Mouse (Mus musculus): ENCODE results near the gene Cd274. TPM values are rescaled to one million over a fixed set of nuclear protein-coding genes. Genes with fewer than 3 reads are reported as not detected.

Gene Cd274
- total and polyA plus RNA-seq, 3 experiments, result 6.7 to 15.9 (median 7.4) TPM

- TF ChIP-seq MEF2A (IDR thresholded peaks at IDR 0.05; ENCODE audit: borderline replicate concordance, low read depth, low read length), result peak; percentile 30; the same call in 1 of the 2 replicates
- TF ChIP-seq GABPA (IDR thresholded peaks at IDR 0.05; ENCODE audit: insufficient replicate concordance, low read depth, low read length), result no peak
- no peak for TF ChIP-seq ZNF384 (IDR thresholded peaks at IDR 0.05; ENCODE audit: low read depth, low read length)
- peak; percentile 63; the same call in 1 of the 2 replicates for TF ChIP-seq UBTF (IDR thresholded peaks at IDR 0.05; ENCODE audit: low read depth, low read length)
- TF ChIP-seq MAX (IDR thresholded peaks at IDR 0.05; ENCODE audit: low read length), result no peak
- no peak for TF ChIP-seq NRF1 (IDR thresholded peaks at IDR 0.05; ENCODE audit: low read depth, low read length)
- TF ChIP-seq USF2 (conservative IDR thresholded peaks at IDR 0.05; ENCODE audit: low read depth, low read length), result no peak
- no peak for TF ChIP-seq MYC (IDR thresholded peaks at IDR 0.05; ENCODE audit: low read depth, low read length)
- TF ChIP-seq ETS1 (conservative IDR thresholded peaks at IDR 0.05; ENCODE audit: low read depth, low read length), result peak; percentile 76; the same call in 1 of the 2 replicates
- TF ChIP-seq SMC3 (IDR thresholded peaks at IDR 0.05; ENCODE audit: low read depth, low read length), result no peak; the same call in 1 of the 2 replicates
- TF ChIP-seq USF1 (IDR thresholded peaks at IDR 0.05; ENCODE audit: low read depth, low read length), result no peak
- TF ChIP-seq JUN (IDR thresholded peaks at IDR 0.05; ENCODE audit: insufficient read depth, low read depth, low read length), result no peak
- TF ChIP-seq SIN3A (IDR thresholded peaks at IDR 0.05; ENCODE audit: low read length), result peak; percentile 46; the same call in 1 of the 2 replicates
- TF ChIP-seq JUND (conservative IDR thresholded peaks at IDR 0.05; ENCODE audit: low read depth, low read length), result no peak
- peak; percentile 32; the same call in 1 of the 2 replicates for TF ChIP-seq RCOR1 (conservative IDR thresholded peaks at IDR 0.05; ENCODE audit: low read depth, low read length)
- TF ChIP-seq ZMIZ1 (IDR thresholded peaks at IDR 0.05; ENCODE audit: low read depth, low read length), result no peak
- no peak for TF ChIP-seq CTCF (conservative IDR thresholded peaks at IDR 0.05 in 1 of 2, IDR thresholded peaks at IDR 0.05 in 1 of 2; ENCODE audit: low read depth in 2 of 2, low read length in 2 of 2)
- no peak for TF ChIP-seq MAFK (IDR thresholded peaks at IDR 0.05; ENCODE audit: insufficient replicate concordance, low read length)
- TF ChIP-seq ELF1 (IDR thresholded peaks at IDR 0.05; ENCODE audit: low read depth, low read length), result 0 out of 2 replicates have a peak, but pooled peaks have one; percentile 21
- TF ChIP-seq RAD21 (IDR thresholded peaks at IDR 0.05; ENCODE audit: low read depth, low read length), result no peak
- TF ChIP-seq POLR2A (IDR thresholded peaks at IDR 0.05; ENCODE audit: low read depth, low read length), result no peak
- TF ChIP-seq ZKSCAN1 (IDR thresholded peaks at IDR 0.05; ENCODE audit: borderline replicate concordance, low read depth, low read length), result no peak
- peak; percentile 20; the same call in 1 of the 2 replicates for TF ChIP-seq EP300 (IDR thresholded peaks at IDR 0.05; ENCODE audit: low read length)
- no peak for TF ChIP-seq CHD2 (IDR thresholded peaks at IDR 0.05; ENCODE audit: low read length)
- TF ChIP-seq POLR2AphosphoS2 (IDR thresholded peaks at IDR 0.05; ENCODE audit: low read depth, low read length), result no peak
- TF ChIP-seq TCF12 (IDR thresholded peaks at IDR 0.05; ENCODE audit: low read depth, low read length), result peak; percentile 36; the same call in 1 of the 2 replicates
- peak; percentile 89 for TF ChIP-seq BHLHE40 (IDR thresholded peaks at IDR 0.05; ENCODE audit: low read depth, low read length)
- TF ChIP-seq TBP (conservative IDR thresholded peaks at IDR 0.05; ENCODE audit: low read depth, low read length), result no peak
- no peak for TF ChIP-seq NELFE (IDR thresholded peaks at IDR 0.05; ENCODE audit: low read depth, low read length)
- TF ChIP-seq PAX5 (IDR thresholded peaks at IDR 0.05; ENCODE audit: low read length), result no peak
- TF ChIP-seq ZC3H11A (IDR thresholded peaks at IDR 0.05; ENCODE audit: low read depth, low read length), result no peak
- no peak for TF ChIP-seq E2F4 (IDR thresholded peaks at IDR 0.05; ENCODE audit: insufficient replicate concordance, low read depth, low read length)
- no peak for TF ChIP-seq CHD1 (IDR thresholded peaks at IDR 0.05; ENCODE audit: low read depth, low read length)
- peak; percentile 74; the same call in 1 of the 2 replicates for TF ChIP-seq IRF4 (IDR thresholded peaks at IDR 0.05; ENCODE audit: low read depth, low read length)
- TF ChIP-seq HCFC1 (IDR thresholded peaks at IDR 0.05; ENCODE audit: low read depth, low read length), result peak; percentile 26; the same call in 1 of the 2 replicates
- TF ChIP-seq KAT2A (IDR thresholded peaks at IDR 0.05; ENCODE audit: insufficient replicate concordance, low read length), result no peak
- no peak for TF ChIP-seq MAZ (IDR thresholded peaks at IDR 0.05; ENCODE audit: low read depth, low read length)
- TF ChIP-seq MXI1 (IDR thresholded peaks at IDR 0.05; ENCODE audit: low read depth, low read length), result peak; percentile 40; the same call in 1 of the 2 replicates
- peaks cover 34% of the 10 kb centered on the region for H3K79me2 ChIP-seq (replicated peaks; ENCODE audit: control insufficient read depth, extremely low read depth, insufficient read depth, poor library complexity, severe bottlenecking)
- no peak overlapping the region for H3K4me3 ChIP-seq (replicated peaks in 1 of 3; ENCODE audit: low read depth in 2 of 3, low read length in 2 of 3, poor library complexity in 1 of 3)
- H3K36me3 ChIP-seq (replicated peaks in 1 of 2; ENCODE audit: control insufficient read depth in 1 of 2, insufficient read depth in 1 of 2, low read length in 1 of 2), result peaks cover 12 to 51% of the 10 kb centered on the region in 2 experiments
- H3K4me1 ChIP-seq (ENCODE audit: control insufficient read depth in 1 of 2, insufficient read depth in 2 of 2), result peaks cover 19 to 59% of the 10 kb centered on the region in 2 experiments
- H3K9me3 ChIP-seq (replicated peaks; ENCODE audit: low read length), result no peaks in the 10 kb centered on the region
- peak overlapping the region; percentile 0; the same call in 1 of the 2 replicates for H3K4me2 ChIP-seq (ENCODE audit: insufficient read depth, low read depth, poor library complexity, severe bottlenecking)
- H3K27ac ChIP-seq (ENCODE audit: insufficient read depth, low read depth), result peak overlapping the region; percentile 48
- no peak overlapping the region for H3K9ac ChIP-seq (ENCODE audit: insufficient read depth, low read depth)
- dilution Hi-C loops (cut with MboI; ENCODE audit: extremely low pct_ligation_motif_present, extremely low pct_unique_long_range_greater_than_20kb, low sequenced_read_pairs), result no loop called here
- in situ Hi-C loops (cut with MboI; ENCODE audit: low pct_ligation_motif_present, low pct_unique_long_range_greater_than_20kb, low sequenced_read_pairs), result loop anchor here (5.0 to 25.0 kb wide), 3 partner anchors 117 to 588 kb away; partner anchors contain the start of genes 9930021J03Rik and Ranbp6
- H3K27me3 ChIP-seq (replicated peaks), result no peaks in the 10 kb centered on the region
- DNase-seq (ENCODE audit: extremely low read depth), result peak; percentile 76
These were observed 7.7 kb downstream of the Cd274 start for GRCm38 (mm10) chr19:29374947-29375346.
